Mouse (Mus musculus): ENCODE data around the gene Tcea3.

DNA sequence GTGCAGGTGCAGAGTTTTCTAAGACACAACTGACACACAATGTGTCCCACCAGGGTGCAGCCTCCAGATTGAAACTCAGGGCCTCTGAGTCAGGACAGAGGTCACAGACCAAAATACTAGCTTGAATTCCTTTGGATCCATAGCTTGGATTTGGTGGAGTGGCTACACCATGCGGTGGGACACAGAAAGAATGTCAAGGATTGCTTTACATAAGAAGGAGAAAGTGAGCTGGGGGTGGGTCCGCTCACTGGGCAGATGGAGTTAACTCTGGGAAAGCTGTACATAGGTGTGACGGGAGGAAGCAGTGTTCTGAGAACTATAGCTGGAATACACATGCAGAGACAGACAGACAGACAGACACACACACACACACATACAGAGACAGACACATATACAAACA lies 12.4 kb downstream of the Tcea3 start:
- TF ChIP-seq CTCF (IDR thresholded peaks at IDR 0.05; ENCODE audit: low read depth, low read length) (no peak), POLR2AphosphoS5 (IDR thresholded peaks at IDR 0.05; ENCODE audit: insufficient replicate concordance, low read depth, low read length) (no peak), GATA1 (IDR thresholded peaks at IDR 0.05; ENCODE audit: borderline replicate concordance, low read length) (no peak)
